Mouse (Mus musculus): ENCODE measurements at regions not wholly inside any gene's neighbourhood (a gene's known extent, or its start where the extent isn't known, plus 50 kb on each side); places are given as distances from the start of the nearest gene placed in this dataset.

DNA sequence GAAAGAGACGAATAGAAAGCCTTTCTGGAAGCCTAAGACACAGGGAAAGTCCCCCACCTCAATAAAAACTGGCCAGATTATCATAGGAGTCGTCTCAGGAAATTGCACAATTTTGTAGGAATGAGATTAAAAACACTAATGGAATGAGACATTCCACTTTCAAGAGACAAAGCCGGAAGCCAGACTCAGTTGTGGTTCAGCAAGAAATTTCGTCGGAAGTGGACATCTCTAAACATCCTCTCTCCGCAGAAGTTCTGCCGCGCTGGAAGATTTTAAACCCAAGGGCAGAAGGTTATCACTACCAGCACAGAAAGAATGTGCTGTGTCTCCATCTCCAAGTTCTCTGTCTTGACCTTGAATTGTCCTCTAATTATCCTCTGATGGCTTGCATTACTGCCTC, 63.5 kb upstream of the Lnx1 start:
- WGBS, result 90% methylated on average over 8 of the region's 8 CpGs
- no peak overlapping the region for H3K4me2 ChIP-seq (replicated peaks; ENCODE audit: low read depth, low read length)
- no peak overlapping the region for H3K27ac ChIP-seq (ENCODE audit: low read depth, low read length)
- no peak overlapping the region for H3K9ac ChIP-seq (ENCODE audit: low read depth, low read length)
- no peaks in the 10 kb centered on the region for H3K9me3 ChIP-seq (ENCODE audit: control insufficient read depth, low read length)
- H3K4me3 ChIP-seq (ENCODE audit: low read depth, low read length), result no peak overlapping the region
- DNase-seq (ENCODE audit: low spot score), result no peak
- ATAC-seq (ENCODE audit: low FRiP score), result no peak
- no peaks in the 10 kb centered on the region for H3K27me3 ChIP-seq (ENCODE audit: control insufficient read depth, insufficient read depth, low read length)
- H3K36me3 ChIP-seq (ENCODE audit: control insufficient read depth, insufficient read depth, low read length), result no peaks in the 10 kb centered on the region
- no peaks in the 10 kb centered on the region for H3K4me1 ChIP-seq (replicated peaks; ENCODE audit: control insufficient read depth, insufficient read depth, low read length)

DNA sequence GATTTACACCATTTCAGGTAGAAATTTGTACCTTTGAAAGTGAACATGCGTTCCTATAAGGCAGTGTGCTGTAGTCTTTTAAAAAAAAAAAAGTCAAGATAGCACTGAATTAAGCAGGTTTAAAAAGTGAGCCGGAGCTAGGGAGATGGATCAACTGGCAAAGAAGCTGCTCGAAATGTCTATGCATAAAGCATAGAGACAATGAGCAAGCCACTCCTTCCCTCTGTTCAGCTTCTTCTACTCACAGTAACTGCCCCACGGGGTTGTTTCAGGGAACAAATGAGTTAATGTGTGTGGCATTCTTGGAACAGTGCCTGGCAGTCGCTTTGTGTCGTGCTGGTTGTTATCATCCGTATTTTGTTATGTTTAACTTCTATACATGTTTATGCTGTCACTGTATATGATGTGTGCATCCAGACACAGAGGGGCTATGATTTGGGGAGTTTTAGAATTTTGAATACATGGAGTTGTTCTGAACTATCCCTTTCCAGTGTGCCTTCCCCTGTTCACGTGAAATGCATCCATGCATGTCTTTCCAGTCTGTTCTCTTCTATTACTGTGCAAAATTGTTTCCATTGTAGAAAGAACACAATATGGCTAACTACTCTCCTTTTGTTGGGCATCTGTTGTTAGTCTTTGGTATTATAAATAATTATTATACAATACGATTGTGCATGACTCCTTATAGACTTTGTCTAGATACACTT, 62.5 kb upstream of the Lnx1 start:
- Histone ChIP-seq H3K9ac (ENCODE audit: low read depth, low read length) (no peak overlapping the region), H3K4me2 (replicated peaks; ENCODE audit: low read depth, low read length) (no peak overlapping the region), H3K9me3 (ENCODE audit: control insufficient read depth, low read length) (no peaks in the 10 kb centered on the region), H3K36me3 (ENCODE audit: control insufficient read depth, insufficient read depth, low read length) (no peaks in the 10 kb centered on the region), H3K4me3 (ENCODE audit: low read depth, low read length) (no peak overlapping the region), H3K4me1 (replicated peaks; ENCODE audit: control insufficient read depth, insufficient read depth, low read length) (no peaks in the 10 kb centered on the region), H3K27ac (ENCODE audit: low read depth, low read length) (no peak overlapping the region), H3K27me3 (ENCODE audit: control insufficient read depth, insufficient read depth, low read length) (no peaks in the 10 kb centered on the region)
- no peak for ATAC-seq (ENCODE audit: low FRiP score)
- peak; percentile 9 for DNase-seq (ENCODE audit: low spot score)
- WGBS, result 47% methylated on average over 9 of the region's 9 CpGs

DNA sequence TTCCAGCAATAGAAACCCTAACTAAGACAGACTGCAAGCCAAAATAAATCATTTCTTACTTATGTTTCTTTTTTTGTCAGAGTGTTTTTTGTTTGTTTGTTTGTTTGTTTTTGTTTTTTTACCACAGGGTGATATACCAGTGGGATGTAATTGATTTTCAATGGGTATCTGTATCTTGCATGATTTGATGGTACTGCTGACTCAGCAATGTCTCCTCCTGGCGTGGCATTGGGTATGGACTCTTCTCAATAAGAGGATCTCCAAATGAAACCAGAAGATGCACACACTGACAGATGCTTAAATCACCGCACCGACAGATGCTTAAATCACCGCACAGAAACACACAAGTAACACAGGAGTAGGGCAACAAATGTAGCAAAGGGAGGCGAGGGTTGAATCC, 54.8 kb upstream of the Lnx1 start:
- no peak overlapping the region for H3K27ac ChIP-seq (ENCODE audit: low read depth, low read length)
- ATAC-seq (ENCODE audit: low FRiP score), result no peak
- DNase-seq (ENCODE audit: low spot score), result no peak
- no peaks in the 10 kb centered on the region for H3K36me3 ChIP-seq (ENCODE audit: control insufficient read depth, insufficient read depth, low read length)
- H3K4me1 ChIP-seq (replicated peaks; ENCODE audit: control insufficient read depth, insufficient read depth, low read length), result no peaks in the 10 kb centered on the region
- H3K4me2 ChIP-seq (replicated peaks; ENCODE audit: low read depth, low read length), result no peak overlapping the region
- no peak overlapping the region for H3K9ac ChIP-seq (ENCODE audit: low read depth, low read length)
- WGBS, result 93% methylated on average over 5 of the region's 5 CpGs
- no peaks in the 10 kb centered on the region for H3K27me3 ChIP-seq (ENCODE audit: control insufficient read depth, insufficient read depth, low read length)
- H3K4me3 ChIP-seq (ENCODE audit: low read depth, low read length), result no peak overlapping the region
- no peaks in the 10 kb centered on the region for H3K9me3 ChIP-seq (ENCODE audit: control insufficient read depth, low read length)

DNA sequence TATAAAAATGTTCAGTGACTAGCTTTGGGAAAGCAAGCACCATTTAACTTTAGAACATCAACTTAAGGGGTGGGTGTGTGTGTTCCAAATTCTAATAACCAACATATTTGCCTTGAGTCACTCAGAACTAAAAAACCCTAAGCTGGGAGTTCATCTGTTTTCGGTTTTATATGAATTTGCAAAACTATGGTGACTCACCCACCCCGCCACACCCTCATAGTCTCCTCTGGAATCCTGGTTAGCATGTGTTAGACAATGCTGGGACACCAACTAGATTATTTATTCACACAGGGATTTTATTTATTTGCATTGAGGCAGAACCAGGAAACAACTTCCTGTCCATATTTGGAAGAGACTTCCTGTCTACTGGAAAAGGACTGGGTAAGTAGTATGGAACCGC, 50.2 kb upstream of the Lnx1 start:
- whole genome bisulfite sequencing, result 88% methylated on average over 3 of the region's 3 CpGs
- no peak for DNase-seq (ENCODE audit: low spot score)
- Histone ChIP-seq H3K9me3 (ENCODE audit: control insufficient read depth, low read length) (no peaks in the 10 kb centered on the region), H3K9ac (ENCODE audit: low read depth, low read length) (no peak overlapping the region), H3K4me2 (replicated peaks; ENCODE audit: low read depth, low read length) (no peak overlapping the region), H3K27me3 (ENCODE audit: control insufficient read depth, insufficient read depth, low read length) (no peaks in the 10 kb centered on the region), H3K27ac (ENCODE audit: low read depth, low read length) (no peak overlapping the region), H3K4me3 (ENCODE audit: low read depth, low read length) (no peak overlapping the region), H3K4me1 (replicated peaks; ENCODE audit: control insufficient read depth, insufficient read depth, low read length) (no peaks in the 10 kb centered on the region), H3K36me3 (ENCODE audit: control insufficient read depth, insufficient read depth, low read length) (no peaks in the 10 kb centered on the region)
- ATAC-seq (ENCODE audit: low FRiP score), result no peak

All from hindbrain, embryonic 11.5 days (tissue).